Mouse (Mus musculus): ENCODE results near the gene Gm20708.

DNA sequence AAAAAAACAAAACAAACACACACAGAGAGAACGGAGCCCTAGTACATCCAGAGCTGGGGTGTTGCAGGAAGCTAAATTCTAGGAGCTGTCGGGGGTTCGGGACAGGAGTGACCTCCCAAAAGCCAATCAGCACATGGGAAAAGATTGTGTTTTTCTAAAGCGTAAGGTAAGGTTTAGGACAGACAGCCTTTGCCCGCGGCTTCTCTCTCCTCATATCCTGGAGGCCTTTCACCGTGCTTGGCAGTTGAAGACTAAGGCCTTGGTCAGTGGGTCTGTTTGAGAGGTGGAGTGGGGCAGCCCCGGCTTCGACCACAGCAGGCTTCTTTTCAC, 26.8 kb upstream of the Gm20708 start:
- TF ChIP-seq ZC3H11A (IDR thresholded peaks at IDR 0.05; ENCODE audit: borderline replicate concordance, low read depth, low read length) (no peak), ZNF384 (IDR thresholded peaks at IDR 0.05; ENCODE audit: low read depth, low read length) (no peak)

Measured in ES-E14 (cell line).